Mouse (Mus musculus): ENCODE measurements at regions not wholly inside any gene's neighbourhood (a gene's known extent, or its start where the extent isn't known, plus 50 kb on each side); places are given as distances from the start of the nearest gene placed in this dataset.

DNA sequence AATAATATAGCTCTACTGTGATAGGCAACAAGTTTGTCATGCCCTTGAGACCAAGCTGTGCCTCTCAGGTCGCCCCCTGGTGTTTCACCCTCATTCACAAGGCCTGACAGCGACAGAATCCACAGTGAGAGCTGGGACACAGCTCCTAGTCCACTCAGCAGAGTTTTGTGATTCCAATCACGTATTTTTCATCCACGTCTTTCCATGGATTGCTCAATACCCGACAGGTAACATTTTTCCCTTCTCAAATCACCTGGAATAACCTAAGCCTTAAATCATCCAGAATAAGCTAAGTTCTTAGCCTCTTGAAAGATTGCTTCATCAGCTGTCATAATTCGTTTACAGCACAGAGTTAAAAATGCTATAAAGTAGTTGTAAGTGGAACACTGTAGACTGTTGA lies 211.3 kb downstream of the Ccdc91 start:
- no peak for TF ChIP-seq CTCF (IDR thresholded peaks at IDR 0.05; ENCODE audit: low read depth)
- no peak for TF ChIP-seq EP300 (IDR thresholded peaks at IDR 0.05; ENCODE audit: low read depth)

Data from liver, embryonic 14.5 days (tissue).